In the genomic region with DNA sequence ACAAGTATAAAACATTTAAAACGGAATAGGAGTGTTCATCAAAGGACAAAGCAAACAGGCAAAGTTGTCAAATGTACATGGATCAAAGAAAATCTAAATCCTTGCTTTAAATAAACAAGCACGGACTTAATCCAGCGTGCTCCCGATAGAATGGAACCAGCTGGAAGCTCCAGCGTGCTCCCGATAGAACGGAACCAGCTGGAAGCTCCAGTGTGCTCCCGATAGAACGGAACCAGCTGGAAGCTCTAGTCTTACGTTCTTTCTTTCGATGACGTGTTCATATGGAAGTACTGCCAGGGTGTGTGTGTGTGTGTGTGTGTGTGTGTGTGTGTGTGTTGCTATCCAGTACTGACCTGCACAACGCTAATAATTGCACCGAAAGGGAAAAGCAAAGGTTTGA, we compare ENCODE assay signal across 19 mouse cellular contexts.
DNase-seq lines count a peak whose midpoint lies in the region; ATAC-seq and TF ChIP-seq lines count a peak whose summit lies in the region.
"Had no signal": no experiment of that assay in that cellular context is flagged by ENCODE, and none has a peak within 500 bp of the region (broad histone marks: within the 10 kb centered on the region; RNA-seq: fewer than 3 reads in every experiment).

No protein-coding gene starts in this region.

- DNase-seq in lung, postnatal 25 days (ENCODE audit: low spot score) = no peak
- no peak for DNase-seq in stomach, postnatal 0 days (ENCODE audit: low spot score)
- DNase-seq: adrenal gland, postnatal 14 days; cerebellum, adult 18-20 months; cerebellum, adult 9-11 months; cerebellum, postnatal 36 days; forebrain, postnatal 0 days; gastrocnemius, postnatal 14 days had no signal

- H3K27me3 ChIP-seq in lung, embryonic 15.5 days = no peaks in the 10 kb centered on the region
- H3K27me3 ChIP-seq in intestine, embryonic 15.5 days (replicated peaks) = no peaks in the 10 kb centered on the region
- H3K27me3 ChIP-seq in intestine, postnatal 0 days (replicated peaks; ENCODE audit: control insufficient read depth, insufficient read depth, low read length) = no peaks in the 10 kb centered on the region
- H3K27me3 ChIP-seq in stomach, postnatal 0 days (ENCODE audit: control insufficient read depth, insufficient read depth, low read length) = no peaks in the 10 kb centered on the region
- H3K27me3 ChIP-seq: CH12.LX; forebrain, embryonic 13.5 days; heart, embryonic 12.5 days; Patski had no signal

- H3K4me1 ChIP-seq in lung, embryonic 15.5 days = peaks cover 18% of the 10 kb centered on the region
- no peaks in the 10 kb centered on the region for H3K4me1 ChIP-seq in intestine, embryonic 15.5 days (replicated peaks)
- H3K4me1 ChIP-seq in intestine, postnatal 0 days (replicated peaks; ENCODE audit: control insufficient read depth, insufficient read depth, low read length) = 0 out of 2 replicates have a peak, but pooled peaks cover 4% of the 10 kb centered on the region
- H3K4me1 ChIP-seq in stomach, postnatal 0 days (replicated peaks; ENCODE audit: control insufficient read depth, insufficient read depth) = no peaks in the 10 kb centered on the region

- no peak overlapping the region for H3K4me2 ChIP-seq in lung, embryonic 15.5 days
- H3K4me2 ChIP-seq in intestine, embryonic 15.5 days (replicated peaks) = no peak overlapping the region
- no peak overlapping the region for H3K4me2 ChIP-seq in intestine, postnatal 0 days (replicated peaks; ENCODE audit: low read depth)
- no peak overlapping the region for H3K4me2 ChIP-seq in stomach, postnatal 0 days (replicated peaks; ENCODE audit: low read depth)
- H3K4me2 ChIP-seq: forebrain, embryonic 13.5 days; heart, embryonic 12.5 days had no signal

- TF ChIP-seq EP300 in stomach, postnatal 0 days (optimal IDR thresholded peaks at IDR 0.05) = no peak

- H3K4me3 ChIP-seq in lung, embryonic 15.5 days = no peak overlapping the region
- no peak overlapping the region for H3K4me3 ChIP-seq in intestine, embryonic 15.5 days (replicated peaks)
- H3K4me3 ChIP-seq in intestine, postnatal 0 days (ENCODE audit: low read depth, low read length) = no peak overlapping the region
- H3K4me3 ChIP-seq in stomach, postnatal 0 days (ENCODE audit: low read depth, low read length) = no peak overlapping the region
- H3K4me3 ChIP-seq: embryonic facial prominence, embryonic 10.5 days; forebrain, embryonic 13.5 days; heart, embryonic 12.5 days; hindbrain, embryonic 10.5 days had no signal

- H3K9ac ChIP-seq in lung, embryonic 15.5 days = no peak overlapping the region
- no peak overlapping the region for H3K9ac ChIP-seq in intestine, embryonic 15.5 days
- H3K9ac ChIP-seq in intestine, postnatal 0 days (ENCODE audit: low read depth, low read length) = no peak overlapping the region
- H3K9ac ChIP-seq in stomach, postnatal 0 days (ENCODE audit: low read length) = no peak overlapping the region
- H3K9ac ChIP-seq: forebrain, embryonic 13.5 days; forebrain, postnatal 0 days; heart, embryonic 12.5 days had no signal

- no peaks in the 10 kb centered on the region for H3K9me3 ChIP-seq in lung, embryonic 15.5 days
- H3K9me3 ChIP-seq in intestine, embryonic 15.5 days = no peaks in the 10 kb centered on the region
- no peaks in the 10 kb centered on the region for H3K9me3 ChIP-seq in intestine, postnatal 0 days (ENCODE audit: control insufficient read depth)
- H3K9me3 ChIP-seq in stomach, postnatal 0 days (ENCODE audit: control insufficient read depth, low read length) = no peaks in the 10 kb centered on the region
- H3K9me3 ChIP-seq: embryonic facial prominence, embryonic 10.5 days; forebrain, embryonic 13.5 days; heart, embryonic 12.5 days; hindbrain, embryonic 10.5 days had no signal

- TF ChIP-seq CTCF in intestine, postnatal 0 days (IDR thresholded peaks at IDR 0.05; ENCODE audit: low read depth) = no peak
- TF ChIP-seq CTCF in stomach, postnatal 0 days (IDR thresholded peaks at IDR 0.05; ENCODE audit: low read depth) = no peak

- H3K27ac ChIP-seq in lung, embryonic 15.5 days = 0 out of 2 replicates have a peak overlapping the region, but pooled peaks have one; percentile 15
- 0 out of 2 replicates have a peak overlapping the region, but pooled peaks have one; percentile 40 for H3K27ac ChIP-seq in intestine, embryonic 15.5 days
- H3K27ac ChIP-seq in intestine, postnatal 0 days (ENCODE audit: low read depth, low read length) = 0 out of 2 replicates have a peak overlapping the region, but pooled peaks have one; percentile 62
- no peak overlapping the region for H3K27ac ChIP-seq in stomach, postnatal 0 days (replicated peaks)
- H3K27ac ChIP-seq: embryonic facial prominence, embryonic 10.5 days; forebrain, embryonic 13.5 days; hindbrain, embryonic 10.5 days had no signal

- no peaks in the 10 kb centered on the region for H3K36me3 ChIP-seq in lung, embryonic 15.5 days
- no peaks in the 10 kb centered on the region for H3K36me3 ChIP-seq in intestine, embryonic 15.5 days
- H3K36me3 ChIP-seq in intestine, postnatal 0 days (ENCODE audit: control insufficient read depth, insufficient read depth) = no peaks in the 10 kb centered on the region; the same call in 1 of the 2 replicates
- H3K36me3 ChIP-seq in stomach, postnatal 0 days (ENCODE audit: control insufficient read depth, insufficient read depth, low read length) = peaks cover 3% of the 10 kb centered on the region; the same call in 1 of the 2 replicates

- WGBS in lung, embryonic 15.5 days = 59% methylated on average over 14 of the region's 14 CpGs
- whole genome bisulfite sequencing in intestine, embryonic 15.5 days = 69% methylated on average over 14 of the region's 14 CpGs
- WGBS in intestine, postnatal 0 days = 62% methylated on average over 14 of the region's 14 CpGs
- 44% methylated on average over 14 of the region's 14 CpGs for WGBS in stomach, postnatal 0 days

- no peak for ATAC-seq in lung, embryonic 15.5 days (ENCODE audit: borderline replicate concordance, extremely low read depth, low FRiP score, low TSS enrichment)
- peak; percentile 18; the same call in 1 of the 2 replicates for ATAC-seq in intestine, embryonic 15.5 days
- ATAC-seq in intestine, postnatal 0 days = no peak
- peak; percentile 38; the same call in 1 of the 2 replicates for ATAC-seq in stomach, postnatal 0 days (ENCODE audit: low FRiP score, low TSS enrichment)
- ATAC-seq in megakaryocyte-erythroid progenitor cell, adult 5-6 weeks (replicated peaks; ENCODE audit: low FRiP score, low TSS enrichment, poor library complexity, severe bottlenecking) = no peak
- ATAC-seq: activated CD4-positive, CD25-positive, alpha-beta regulatory T cell, adult 4 months; forebrain, embryonic 13.5 days; forebrain, postnatal 0 days; Patski had no signal

Comparison
In these comparisons a context has a peak if more than half of its experiments do, and no peak if none do; other contexts are left out.
1. ATAC-seq: peak in intestine, embryonic 15.5 days (single experiment) and stomach, postnatal 0 days (single experiment); none in lung, embryonic 15.5 days (single experiment), intestine, postnatal 0 days (single experiment) and megakaryocyte-erythroid progenitor cell, adult 5-6 weeks (single experiment).